Mouse (Mus musculus) cortical plate, adult 2 months (tissue): ENCODE data around the gene Sdc1.

Experiments
- CTCF ChIP-seq: fragments of 200-500 bp; IDR thresholded peaks from 2 replicates; pipeline ENCODE4 v1.5.1; 2011; ENCODE audit warnings: mild to moderate bottlenecking, control low read depth, low read length; ENCODE audit not compliant: insufficient read depth; ENCODE audit errors: extremely low read depth
- POLR2A ChIP-seq: fragments of 200-500 bp; IDR thresholded peaks from 2 replicates; pipeline ENCODE4 v1.6.1; 2011; ENCODE audit warnings: mild to moderate bottlenecking, low read length, control low read depth; ENCODE audit not compliant: insufficient read depth; ENCODE audit errors: extremely low read depth

- no peak for TF ChIP-seq POLR2A
- no peak for TF ChIP-seq CTCF
Observed at GRCm38 (mm10) chr12:8798486-8799020, 27.4 kb downstream of the Sdc1 start.
